7 mouse cellular contexts compared by ENCODE assay signal in genomic region chr11:102296491-102297472, GRCm38 (mm10). TPM values are rescaled to one million over a fixed set of nuclear protein-coding genes. Genes with fewer than 3 reads are reported as not detected.
DNase-seq lines count a peak whose midpoint lies in the region; ATAC-seq lines count a peak whose summit lies in the region.

TSS of gene Atxn7l3 (minus strand) at chr11:102296631.

- no peaks in the 10 kb centered on the region for H3K27me3 ChIP-seq in embryonic facial prominence, embryonic 10.5 days (replicated peaks; ENCODE audit: low read depth, poor library complexity, severe bottlenecking)
- no peaks in the 10 kb centered on the region for H3K27me3 ChIP-seq in limb, embryonic 10.5 days (ENCODE audit: low read depth, poor library complexity, severe bottlenecking)
- no peaks in the 10 kb centered on the region for H3K27me3 ChIP-seq in midbrain, embryonic 13.5 days

- peak; percentile 84 for ATAC-seq in granulocyte monocyte progenitor cell, adult 5-6 weeks (replicated peaks; ENCODE audit: poor library complexity, severe bottlenecking)
- ATAC-seq in midbrain, embryonic 13.5 days, result peak; percentile 95

- H3K36me3 ChIP-seq in embryonic facial prominence, embryonic 10.5 days (replicated peaks), result peaks cover 33% of the 10 kb centered on the region
- peaks cover 30% of the 10 kb centered on the region for H3K36me3 ChIP-seq in limb, embryonic 10.5 days
- H3K36me3 ChIP-seq in midbrain, embryonic 13.5 days, result peaks cover 25% of the 10 kb centered on the region

- H3K9me3 ChIP-seq in embryonic facial prominence, embryonic 10.5 days, result no peaks in the 10 kb centered on the region
- H3K9me3 ChIP-seq in limb, embryonic 10.5 days (replicated peaks), result no peaks in the 10 kb centered on the region
- H3K9me3 ChIP-seq in midbrain, embryonic 13.5 days, result no peaks in the 10 kb centered on the region

- DNase-seq in adrenal gland, postnatal 10 days, result peak; percentile 99
- DNase-seq in embryonic facial prominence, embryonic 10.5 days (ENCODE audit: low spot score), result peak; percentile 100
- DNase-seq in kidney, adult 11 months, result peak; percentile 99
- DNase-seq in limb, embryonic 10.5 days (ENCODE audit: low spot score), result peak; percentile 97
- DNase-seq in spleen, adult 12 weeks (ENCODE audit: low spot score), result peak; percentile 98

- H3K4me2 ChIP-seq in midbrain, embryonic 13.5 days (replicated peaks), result peak within 1 kb of the TSS; percentile 93

- WGBS in embryonic facial prominence, embryonic 10.5 days, result under 1% methylated on average over 112 of the region's 125 CpGs
- under 1% methylated on average over 80 of the region's 125 CpGs for WGBS in limb, embryonic 10.5 days
- WGBS in midbrain, embryonic 13.5 days, result under 1% methylated on average over 45 of the region's 125 CpGs

- peaks cover 35% of the 10 kb centered on the region for H3K4me1 ChIP-seq in embryonic facial prominence, embryonic 10.5 days
- peaks cover 26% of the 10 kb centered on the region for H3K4me1 ChIP-seq in limb, embryonic 10.5 days
- peaks cover 30% of the 10 kb centered on the region for H3K4me1 ChIP-seq in midbrain, embryonic 13.5 days (replicated peaks)

- peak within 1 kb of the TSS; percentile 97 for H3K9ac ChIP-seq in midbrain, embryonic 13.5 days (replicated peaks)

- H3K4me3 ChIP-seq in embryonic facial prominence, embryonic 10.5 days, result peak within 1 kb of the TSS; percentile 96
- peak within 1 kb of the TSS; percentile 96 for H3K4me3 ChIP-seq in limb, embryonic 10.5 days
- H3K4me3 ChIP-seq in midbrain, embryonic 13.5 days (replicated peaks), result peak within 1 kb of the TSS; percentile 88

- peak within 1 kb of the TSS; percentile 98 for H3K27ac ChIP-seq in embryonic facial prominence, embryonic 10.5 days (replicated peaks)
- peak within 1 kb of the TSS; percentile 98 for H3K27ac ChIP-seq in limb, embryonic 10.5 days
- peak within 1 kb of the TSS; percentile 99 for H3K27ac ChIP-seq in midbrain, embryonic 13.5 days

RNA-seq across cellular contexts. Expression of gene Atxn7l3, which starts in this region (rescaled TPM):
- 10 to 100 TPM; 47.2 to 51.3 TPM for total RNA-seq in adrenal gland, postnatal 10 days (2021)
- 15.6 and 18.2 TPM in 2 replicates for polyA plus RNA-seq in embryonic facial prominence, embryonic 10.5 days (2016; fragmentation: Nextera tagmentation; extraction: Ambion mirVana)
- 20.0 and 28.7 TPM in 2 replicates for total RNA-seq in granulocyte monocyte progenitor cell, adult 5-6 weeks (2014; fragmentation: Nextera tagmentation)
- total RNA-seq in granulocyte monocyte progenitor cell, adult 5-6 weeks (2017), result 20.0 and 27.1 TPM in 2 replicates
- 16.6 and 20.1 TPM in 2 replicates for polyA plus RNA-seq in limb, embryonic 10.5 days (2016; fragmentation: Nextera tagmentation; extraction: Ambion mirVana)
- polyA plus RNA-seq in midbrain, embryonic 13.5 days (2015; fragmentation: Nextera tagmentation; extraction: Ambion mirVana), result 28.4 and 30.1 TPM in 2 replicates

Comparison
In these comparisons a context has a peak if more than half of its experiments do, and no peak if none do; other contexts are left out.
1. Peak in every context shown above with its lines: DNase-seq, ATAC-seq, H3K4me3 ChIP-seq and H3K27ac ChIP-seq.